ENCODE assay signal across 13 mouse cellular contexts in genomic region chr5:148065251-148065650, GRCm38 (mm10).
"Had no signal": no experiment of that assay in that cellular context is flagged by ENCODE, and none has a peak within 500 bp of the region (broad histone marks: within the 10 kb centered on the region; RNA-seq: fewer than 3 reads in every experiment).

No protein-coding gene starts in this region.

- ATAC-seq: intestine, embryonic 15.5 days; liver, postnatal 0 days; lung, postnatal 0 days; midbrain, embryonic 16.5 days had no signal

- DNase-seq: kidney, adult 18-20 months; kidney, adult 9 months; kidney, postnatal 14 days; kidney, postnatal 4 days; left cerebral cortex, postnatal 4 days; liver, postnatal 0 days; lung, embryonic 14.5 days; thymus, adult 2 months; thymus, postnatal 14 days; thymus, postnatal 4 days had no signal
